Mouse (Mus musculus): Measurements from ENCODE around the gene Cars. TPM values are rescaled to one million over a fixed set of nuclear protein-coding genes. Genes with fewer than 3 reads are reported as not detected.

Gene Cars
- total and polyA plus RNA-seq, 2 experiments from 2014 or later: 44.5 to 76.2 TPM

DNA sequence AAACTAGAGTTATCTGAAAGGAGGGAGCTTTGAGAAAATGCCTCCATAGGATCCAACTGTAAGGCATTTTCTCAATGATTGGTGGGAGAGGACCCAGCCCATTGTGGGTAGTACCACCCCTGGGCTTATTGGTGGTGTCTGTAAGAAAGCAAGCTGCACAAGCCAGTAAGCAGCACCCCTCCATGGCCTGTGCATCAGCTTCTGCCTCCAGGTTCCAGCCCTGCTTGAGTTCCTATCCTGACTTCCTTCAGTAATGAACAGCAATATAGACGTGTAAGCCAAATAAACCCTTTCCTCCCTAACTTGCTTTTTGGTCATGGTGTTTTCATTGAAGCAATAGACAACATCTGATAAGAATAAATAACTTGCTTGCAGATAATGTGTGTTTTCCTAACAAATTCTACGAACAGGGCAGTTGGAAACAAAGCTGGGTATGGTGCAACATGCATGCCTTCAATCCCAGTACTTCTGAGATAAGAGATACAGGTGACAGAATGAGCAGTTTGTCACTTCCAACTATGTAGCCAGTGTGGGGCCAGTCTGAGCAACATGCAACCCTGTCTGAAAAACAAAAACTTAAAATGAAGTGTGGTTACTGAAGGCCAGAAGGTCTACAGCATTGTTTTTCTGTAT is 50.2 kb downstream of the Cars start:
- no peak for DNase-seq (ENCODE audit: low spot score)
- Histone ChIP-seq H3K27ac (ENCODE audit: low read depth, low read length) (peak overlapping the region; percentile 77), H3K27me3 (ENCODE audit: insufficient read depth, low read length) (no peaks in the 10 kb centered on the region), H3K4me2 (ENCODE audit: low read depth, low read length, poor library complexity, severe bottlenecking) (peak overlapping the region; percentile 78), H3K9me3 (ENCODE audit: low read length) (no peaks in the 10 kb centered on the region), H3K4me1 (ENCODE audit: insufficient read depth, low read length) (0 out of 2 replicates have a peak, but pooled peaks cover 3% of the 10 kb centered on the region), H3K4me3 (ENCODE audit: low read depth, low read length) (peak overlapping the region; percentile 82), H3K9ac (replicated peaks; ENCODE audit: low read length, poor library complexity, severe bottlenecking) (peak overlapping the region; percentile 59), H3K36me3 (ENCODE audit: insufficient read depth, low read length) (peaks cover 9% of the 10 kb centered on the region)
- peak; percentile 3; the same call in 1 of the 2 replicates for ATAC-seq (ENCODE audit: low FRiP score)
- 44% methylated on average over 2 of the region's 2 CpGs for WGBS
- TF ChIP-seq CTCF (IDR thresholded peaks at IDR 0.05): no peak

DNA sequence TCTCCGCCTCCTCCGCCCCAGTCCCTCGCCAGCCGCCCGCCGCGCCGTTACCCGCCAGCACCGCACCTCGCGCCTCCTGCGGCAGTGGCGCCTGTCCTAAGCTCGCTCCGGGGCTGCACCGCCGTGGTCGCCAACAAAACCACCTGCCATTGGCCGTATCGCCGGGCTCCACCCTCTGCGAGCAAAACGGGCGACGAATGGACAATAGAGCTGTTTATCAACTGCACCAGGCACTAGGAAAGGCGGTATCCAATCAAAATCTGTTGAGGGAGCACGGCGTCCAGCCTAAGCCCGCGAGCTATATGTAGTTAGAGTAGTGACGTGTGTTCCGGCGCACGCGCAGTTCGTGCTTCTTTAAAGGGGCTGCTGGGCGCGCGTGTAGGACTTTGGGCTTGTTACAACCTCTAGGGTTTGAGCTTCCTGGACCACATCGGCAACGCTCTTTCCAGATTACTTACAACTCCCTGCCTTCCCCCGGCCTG is 50.9 kb downstream of the Cars start, which contains the start of gene Nap1l4:
Gene Nap1l4 (minus strand): TSS at position 131 of the 482 bp plus-strand sequence.
- Histone ChIP-seq H3K4me3 (ENCODE audit: low read depth, low read length) (peak within 1 kb of the TSS; percentile 82), H3K4me1 (ENCODE audit: insufficient read depth, low read length) (0 out of 2 replicates have a peak, but pooled peaks cover 3% of the 10 kb centered on the region), H3K9me3 (ENCODE audit: low read length) (no peaks in the 10 kb centered on the region), H3K9ac (replicated peaks; ENCODE audit: low read length, poor library complexity, severe bottlenecking) (peak within 1 kb of the TSS; percentile 73), H3K27ac (ENCODE audit: low read depth, low read length) (peak within 1 kb of the TSS; percentile 84), H3K4me2 (ENCODE audit: low read depth, low read length, poor library complexity, severe bottlenecking) (peak within 1 kb of the TSS; percentile 78), H3K27me3 (ENCODE audit: insufficient read depth, low read length) (no peaks in the 10 kb centered on the region), H3K36me3 (ENCODE audit: insufficient read depth, low read length) (peaks cover 2% of the 10 kb centered on the region; the same call in 1 of the 2 replicates)
- 2% methylated on average over 43 of the region's 43 CpGs for WGBS
- DNase-seq (ENCODE audit: low spot score) (peak; percentile 100), ATAC-seq (ENCODE audit: low FRiP score) (peak; percentile 100)
- TF ChIP-seq CTCF (IDR thresholded peaks at IDR 0.05): no peak

DNA sequence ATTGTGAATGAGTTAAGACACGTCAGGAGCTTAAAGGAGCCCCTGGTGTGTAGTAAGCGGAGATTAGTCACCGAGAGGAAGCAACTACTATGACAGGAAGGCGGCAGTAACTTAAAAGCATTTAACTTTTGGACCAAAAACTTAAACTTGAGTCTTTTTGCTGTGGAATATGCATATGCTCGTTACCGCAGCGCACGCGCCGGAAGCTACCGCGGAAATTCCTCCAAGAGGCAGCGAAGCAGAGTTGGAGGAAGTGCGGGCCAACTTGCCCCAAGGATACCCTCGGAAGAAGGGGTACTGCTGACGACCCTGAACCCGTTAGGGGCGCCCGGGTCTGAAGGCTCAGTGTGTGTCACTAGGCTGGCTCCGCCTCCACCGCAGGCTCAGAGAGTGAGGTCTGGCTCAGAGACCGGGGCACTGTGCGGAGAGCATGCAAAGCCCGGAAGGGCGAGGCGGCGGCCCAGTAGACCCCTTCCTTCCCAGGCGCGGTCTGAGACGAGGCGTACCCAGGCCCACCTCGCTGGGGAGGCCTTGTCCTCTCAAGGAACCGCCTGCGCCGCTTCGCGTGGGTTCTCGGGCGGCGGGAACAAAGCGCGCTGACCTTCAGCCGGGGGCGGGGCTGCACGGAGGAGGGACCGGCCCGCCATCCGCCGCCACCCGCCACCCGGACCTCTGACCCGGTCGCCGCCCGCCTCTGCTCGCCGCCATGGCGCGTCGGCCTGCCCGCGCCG is 51.5 kb downstream of the Cars start:
- Histone ChIP-seq H3K4me1 (ENCODE audit: insufficient read depth, low read length) (0 out of 2 replicates have a peak, but pooled peaks cover 3% of the 10 kb centered on the region), H3K27ac (ENCODE audit: low read depth, low read length) (peak overlapping the region; percentile 84), H3K36me3 (ENCODE audit: insufficient read depth, low read length) (no peaks in the 10 kb centered on the region), H3K4me2 (ENCODE audit: low read depth, low read length, poor library complexity, severe bottlenecking) (peak overlapping the region; percentile 64), H3K27me3 (ENCODE audit: insufficient read depth, low read length) (no peaks in the 10 kb centered on the region), H3K9me3 (ENCODE audit: low read length) (no peaks in the 10 kb centered on the region), H3K9ac (replicated peaks; ENCODE audit: low read length, poor library complexity, severe bottlenecking) (peak overlapping the region; percentile 73), H3K4me3 (ENCODE audit: low read depth, low read length) (peak overlapping the region; percentile 82)
- DNase-seq (ENCODE audit: low spot score) (peak; percentile 51), ATAC-seq (ENCODE audit: low FRiP score) (peak; percentile 75)
- peak; percentile 4; the same call in 1 of the 2 replicates for TF ChIP-seq CTCF (IDR thresholded peaks at IDR 0.05)
- WGBS: under 1% methylated on average over 44 of the region's 63 CpGs

- H3K9me3 ChIP-seq (ENCODE audit: low read length): no peaks in the 10 kb centered on the region
- no peak overlapping the region for H3K4me3 ChIP-seq (ENCODE audit: low read depth, low read length)
- no peak for TF ChIP-seq CTCF (IDR thresholded peaks at IDR 0.05)
- no peaks in the 10 kb centered on the region for H3K36me3 ChIP-seq (ENCODE audit: insufficient read depth, low read length)
- 70% methylated on average over 2 of the region's 2 CpGs for WGBS
- no peak overlapping the region for H3K27ac ChIP-seq (ENCODE audit: low read depth, low read length)
- no peaks in the 10 kb centered on the region for H3K27me3 ChIP-seq (ENCODE audit: insufficient read depth, low read length)
- 0 out of 2 replicates have a peak, but pooled peaks cover 3% of the 10 kb centered on the region for H3K4me1 ChIP-seq (ENCODE audit: insufficient read depth, low read length)
- H3K4me2 ChIP-seq (ENCODE audit: low read depth, low read length, poor library complexity, severe bottlenecking): no peak overlapping the region
- DNase-seq (ENCODE audit: low spot score) (no peak), ATAC-seq (ENCODE audit: low FRiP score) (no peak)
- no peak overlapping the region for H3K9ac ChIP-seq (replicated peaks; ENCODE audit: low read length, poor library complexity, severe bottlenecking)
These were observed 53.3 kb downstream of the Cars start for GRCm38 (mm10) chr7:143546554-143546953.

- Histone ChIP-seq H3K36me3 (ENCODE audit: insufficient read depth, low read length) (no peaks in the 10 kb centered on the region), H3K9me3 (ENCODE audit: low read length) (no peaks in the 10 kb centered on the region), H3K27me3 (ENCODE audit: insufficient read depth, low read length) (no peaks in the 10 kb centered on the region), H3K4me3 (ENCODE audit: low read depth, low read length) (no peak overlapping the region), H3K27ac (ENCODE audit: low read depth, low read length) (no peak overlapping the region), H3K9ac (replicated peaks; ENCODE audit: low read length, poor library complexity, severe bottlenecking) (no peak overlapping the region), H3K4me1 (ENCODE audit: insufficient read depth, low read length) (0 out of 2 replicates have a peak, but pooled peaks cover 3% of the 10 kb centered on the region), H3K4me2 (ENCODE audit: low read depth, low read length, poor library complexity, severe bottlenecking) (no peak overlapping the region)
- TF ChIP-seq CTCF (IDR thresholded peaks at IDR 0.05): peak; percentile 77
- 93% methylated on average over 2 of the region's 2 CpGs for WGBS
- DNase-seq (ENCODE audit: low spot score) (peak; percentile 10), ATAC-seq (ENCODE audit: low FRiP score) (no peak)
These were observed 55.5 kb downstream of the Cars start for GRCm38 (mm10) chr7:143544368-143544767.

All from midbrain, postnatal 0 days (tissue).